Mouse (Mus musculus) cerebral cortex, adult 2 months (tissue): ENCODE measurements around the gene Zfp958.

ENCODE experiments used
- WGBS: fragments of 180-500 bp; shearing (Covaris S2); methylation state at CpG from one replicate; pipeline ENCODE4 v1.1.7; 2018; 5-methylcytosine and 5-hydroxymethylcytosine counted together

Gene Zfp958

GRCm38 (mm10) chr8:4612932-4613853 is at the start of gene Zfp958:
Gene Zfp958, plus strand, starts transcription at chr8:4613167.
- 1% methylated on average over 25 of the region's 25 CpGs for WGBS

- WGBS: 56% methylated on average over 3 of the region's 3 CpGs
Measured at GRCm38 (mm10) chr8:4581986-4582385, 31.0 kb upstream of the Zfp958 start.

GRCm38 (mm10) chr8:4582754-4583178 is 30.2 kb upstream of the Zfp958 start:
- WGBS: 71% methylated on average over 6 of the region's 6 CpGs

- WGBS: 93% methylated on average over 1 of the region's 1 CpGs
Measured at GRCm38 (mm10) chr8:4584660-4585059, 28.3 kb upstream of the Zfp958 start.

- WGBS: 48% methylated on average over 4 of the region's 4 CpGs
Measured at GRCm38 (mm10) chr8:4586356-4586755, 26.6 kb upstream of the Zfp958 start.

- WGBS: 42% methylated on average over 9 of the region's 9 CpGs
Measured at GRCm38 (mm10) chr8:4588165-4589000, 24.6 kb upstream of the Zfp958 start.

GRCm38 (mm10) chr8:4608896-4609295 is 4.1 kb upstream of the Zfp958 start:
- WGBS: 95% methylated on average over 7 of the region's 7 CpGs

- 53% methylated on average over 4 of the region's 4 CpGs for WGBS
Measured at GRCm38 (mm10) chr8:4611626-4612175, 1.3 kb upstream of the Zfp958 start.

GRCm38 (mm10) chr8:4627349-4627748 is 14.4 kb downstream of the Zfp958 start:
- 100% methylated on average over 1 of the region's 1 CpGs for WGBS

GRCm38 (mm10) chr8:4637071-4637470 is 24.1 kb downstream of the Zfp958 start:
- 90% methylated on average over 4 of the region's 4 CpGs for WGBS

- WGBS: 86% methylated on average over 6 of the region's 6 CpGs
Measured at GRCm38 (mm10) chr8:4642974-4643373, 30.0 kb downstream of the Zfp958 start.

GRCm38 (mm10) chr8:4656536-4656935 is 43.6 kb downstream of the Zfp958 start:
- WGBS: 87% methylated on average over 7 of the region's 7 CpGs

- 86% methylated on average over 17 of the region's 17 CpGs for WGBS
Measured at GRCm38 (mm10) chr8:4675191-4676003, 62.4 kb downstream of the Zfp958 start.

GRCm38 (mm10) chr8:4676586-4676985 is 63.6 kb downstream of the Zfp958 start:
- WGBS: 92% methylated on average over 7 of the region's 7 CpGs

- under 1% methylated on average over 72 of the region's 72 CpGs for WGBS
Measured at GRCm38 (mm10) chr8:4677265-4678217, 64.6 kb downstream of the Zfp958 start.

- WGBS: under 1% methylated on average over 37 of the region's 37 CpGs
Measured at GRCm38 (mm10) chr8:4678218-4678907, 65.4 kb downstream of the Zfp958 start.

GRCm38 (mm10) chr8:4678908-4679545 is 66.1 kb downstream of the Zfp958 start:
- 71% methylated on average over 8 of the region's 8 CpGs for WGBS

GRCm38 (mm10) chr8:4679796-4680195 is 66.8 kb downstream of the Zfp958 start:
- 83% methylated on average over 3 of the region's 3 CpGs for WGBS
